Mouse (Mus musculus) MEL (cell line): ENCODE data around the gene Diaph2. TPM values are rescaled to one million over a fixed set of nuclear protein-coding genes. Genes with fewer than 3 reads are reported as not detected.

Experiments
- DNase-seq: peaks from one replicate; pipeline ENCODE4 v3.0.0; 2011; ENCODE audit warnings: low read depth, low spot score
- H3K27ac ChIP-seq: 2 replicates; pipeline ENCODE4 v1.5.1; 2012; ENCODE audit warnings: low read depth, mild to moderate bottlenecking, control low read depth, low read length, moderate library complexity; ENCODE audit not compliant: control insufficient read depth
- H3K27me3 ChIP-seq, 2 experiments: fragments of 150-350 bp in 1 of 2; sonication (generic) in 1 of 2; 2 replicates each; pipeline ENCODE4 v1.6.1; 2012; ENCODE audit warnings: low read length in 2 of 2, mild to moderate bottlenecking in 2 of 2, improper control_type of control experiment in 1 of 2, moderate library complexity in 1 of 2; ENCODE audit not compliant: insufficient read depth in 2 of 2, control insufficient read depth in 1 of 2
- H3K36me3 ChIP-seq, 2 experiments: 2 replicates each; pipeline ENCODE4 v1.6.1; 2012 to 2014; ENCODE audit warnings: low read length in 2 of 2, improper control_type of control experiment in 1 of 2, inconsistent platforms in 1 of 2, mild to moderate bottlenecking in 1 of 2; ENCODE audit not compliant: insufficient read depth in 2 of 2, control insufficient read depth in 1 of 2
- H3K4me1 ChIP-seq, 2 experiments: fragments of 150-350 bp in 1 of 2; sonication (generic) in 1 of 2; 2 replicates each; pipeline ENCODE4 v1.6.1; 2012; ENCODE audit warnings: low read length in 2 of 2, improper control_type of control experiment in 1 of 2, mild to moderate bottlenecking in 1 of 2; ENCODE audit not compliant: insufficient read depth in 2 of 2, control insufficient read depth in 1 of 2
- H3K4me3 ChIP-seq, 2 experiments: fragments of 150-350 bp in 1 of 2; sonication (generic) in 1 of 2; 2 replicates each; pipeline ENCODE4 v1.5.1; 2012; ENCODE audit warnings: low read depth in 2 of 2, low read length in 2 of 2, mild to moderate bottlenecking in 2 of 2, moderate library complexity in 2 of 2, control low read depth in 1 of 2, improper control_type of control experiment in 1 of 2; ENCODE audit not compliant: control insufficient read depth in 1 of 2, insufficient read depth in 1 of 2
- H3K79me2 ChIP-seq: 2 replicates; pipeline ENCODE4 v1.6.1; 2012; ENCODE audit warnings: mild to moderate bottlenecking, low read length, moderate library complexity; ENCODE audit not compliant: control insufficient read depth, poor library complexity, insufficient read depth
- H3K9ac ChIP-seq: 2 replicates; pipeline ENCODE4 v1.6.1; 2012; ENCODE audit warnings: low read depth, mild to moderate bottlenecking, control low read depth, low read length, moderate library complexity; ENCODE audit not compliant: control insufficient read depth, poor library complexity, severe bottlenecking
- H3K9me3 ChIP-seq: fragments of 150-350 bp; sonication (generic); replicated peaks from 2 replicates; pipeline ENCODE4 v1.6.1; 2012; ENCODE audit warnings: mild to moderate bottlenecking, low read length, improper control_type of control experiment, moderate library complexity; ENCODE audit not compliant: insufficient read depth
- CHD2 ChIP-seq: IDR thresholded peaks from 2 replicates; pipeline ENCODE4 v1.6.1; 2011; ENCODE audit warnings: low read length, improper control_type of control experiment
- CTCF ChIP-seq, 3 experiments: IDR thresholded peaks in 2 of 3; conservative IDR thresholded peaks in 1 of 3; 2 replicates each; pipeline ENCODE4 v1.5.1; 2011 to 2012; ENCODE audit warnings: low read length in 3 of 3, low read depth in 2 of 3, mild to moderate bottlenecking in 2 of 3, improper control_type of control experiment in 1 of 3, inconsistent platforms in 1 of 3, mixed read lengths in 1 of 3, moderate library complexity in 1 of 3; ENCODE audit not compliant: control insufficient read depth in 1 of 3, insufficient read depth in 1 of 3, poor library complexity in 1 of 3, severe bottlenecking in 1 of 3
- EP300 ChIP-seq, 2 experiments: IDR thresholded peaks; 2 replicates each; pipeline ENCODE4 v1.6.1; 2011; ENCODE audit warnings: improper control_type of control experiment in 2 of 2, low read length in 2 of 2, low read depth in 1 of 2, mild to moderate bottlenecking in 1 of 2
- ETS1 ChIP-seq: IDR thresholded peaks from 2 replicates; pipeline ENCODE4 v1.6.1; 2012; ENCODE audit warnings: low read depth, mild to moderate bottlenecking, inconsistent platforms, low read length, improper control_type of control experiment, moderate library complexity
- GABPA ChIP-seq: IDR thresholded peaks from 2 replicates; pipeline ENCODE4 v1.6.1; 2012; ENCODE audit warnings: low read depth, mild to moderate bottlenecking, inconsistent platforms, low read length, improper control_type of control experiment, moderate library complexity
- GATA1 ChIP-seq: IDR thresholded peaks from 2 replicates; pipeline ENCODE4 v1.6.1; 2011; ENCODE audit warnings: low read depth, low read length, improper control_type of control experiment
- HCFC1 ChIP-seq: IDR thresholded peaks from 2 replicates; pipeline ENCODE4 v1.6.1; 2012; ENCODE audit warnings: low read depth, mild to moderate bottlenecking, inconsistent platforms, low read length, improper control_type of control experiment, moderate library complexity
- MAFK ChIP-seq: IDR thresholded peaks from 2 replicates; pipeline ENCODE4 v1.6.1; 2011; ENCODE audit warnings: low read depth, mild to moderate bottlenecking, low read length, improper control_type of control experiment, borderline replicate concordance
- MAX ChIP-seq: IDR thresholded peaks from 2 replicates; pipeline ENCODE4 v1.6.1; 2011; ENCODE audit warnings: low read length, improper control_type of control experiment
- MAZ ChIP-seq: IDR thresholded peaks from 2 replicates; pipeline ENCODE4 v1.6.1; 2012; ENCODE audit warnings: low read depth, mild to moderate bottlenecking, inconsistent platforms, low read length, improper control_type of control experiment
- MEF2A ChIP-seq: IDR thresholded peaks from 2 replicates; pipeline ENCODE4 v1.6.1; 2014; ENCODE audit warnings: low read depth, mild to moderate bottlenecking, inconsistent platforms, low read length, improper control_type of control experiment; ENCODE audit not compliant: poor library complexity, insufficient replicate concordance, severe bottlenecking; ENCODE audit errors: extremely low read depth
- MYC ChIP-seq: IDR thresholded peaks from 2 replicates; pipeline ENCODE4 v1.6.1; 2011; ENCODE audit warnings: low read depth, mild to moderate bottlenecking, low read length, improper control_type of control experiment, moderate library complexity
- NRF1 ChIP-seq: IDR thresholded peaks from 2 replicates; pipeline ENCODE4 v1.6.1; 2014; ENCODE audit warnings: low read depth, mild to moderate bottlenecking, inconsistent platforms, low read length, improper control_type of control experiment, moderate library complexity; ENCODE audit not compliant: poor library complexity, insufficient read depth, severe bottlenecking
- RAD21 ChIP-seq: IDR thresholded peaks from 2 replicates; pipeline ENCODE4 v1.6.1; 2011; ENCODE audit warnings: mild to moderate bottlenecking, low read depth, low read length, improper control_type of control experiment
- RCOR1 ChIP-seq: IDR thresholded peaks from 2 replicates; pipeline ENCODE4 v1.6.1; 2012; ENCODE audit warnings: low read depth, mild to moderate bottlenecking, inconsistent platforms, low read length, improper control_type of control experiment
- SMC3 ChIP-seq: IDR thresholded peaks from 2 replicates; pipeline ENCODE4 v1.6.1; 2011; ENCODE audit warnings: low read depth, low read length, improper control_type of control experiment
- TAL1 ChIP-seq: IDR thresholded peaks from 2 replicates; pipeline ENCODE4 v1.6.1; 2012; ENCODE audit warnings: mild to moderate bottlenecking, inconsistent platforms, low read length, moderate library complexity, mixed read lengths
- TCF12 ChIP-seq: IDR thresholded peaks from 2 replicates; pipeline ENCODE4 v1.6.1; 2014; ENCODE audit warnings: low read depth, mild to moderate bottlenecking, inconsistent platforms, low read length, improper control_type of control experiment, moderate library complexity
- UBTF ChIP-seq: IDR thresholded peaks from 2 replicates; pipeline ENCODE4 v1.6.1; 2012; ENCODE audit warnings: low read depth, mild to moderate bottlenecking, inconsistent platforms, low read length, improper control_type of control experiment, moderate library complexity, borderline replicate concordance; ENCODE audit not compliant: insufficient read depth
- USF1 ChIP-seq: IDR thresholded peaks from 2 replicates; pipeline ENCODE4 v1.6.1; 2014; ENCODE audit warnings: low read depth, mild to moderate bottlenecking, inconsistent platforms, low read length, improper control_type of control experiment, moderate library complexity
- polyA plus RNA-seq, 2 experiments: library from polyadenylated mRNA; stranded (reverse) in 1 of 2; unstranded in 1 of 2; fragments of >175 nt in 1 of 2; fragments of >200 nt in 1 of 2; gene quantifications; 2 replicates each; pipeline versions ENCODE4 v1.2.1 to v1.2.4; 2012; ENCODE audit warnings: low replicate concordance in 2 of 2, low read depth in 1 of 2; ENCODE audit not compliant: insufficient read length in 2 of 2, insufficient read depth in 1 of 2, missing spikeins in 1 of 2
- total RNA-seq: library from RNA; depleted of rRNA; stranded (reverse); fragments of 300-350 nt; gene quantifications from 2 replicates; pipeline ENCODE4 v1.2.3, GENCODE M21; 2012

Gene Diaph2
- total and polyA plus RNA-seq, 3 experiments, result 0.03 TPM; not detected in 2

DNA sequence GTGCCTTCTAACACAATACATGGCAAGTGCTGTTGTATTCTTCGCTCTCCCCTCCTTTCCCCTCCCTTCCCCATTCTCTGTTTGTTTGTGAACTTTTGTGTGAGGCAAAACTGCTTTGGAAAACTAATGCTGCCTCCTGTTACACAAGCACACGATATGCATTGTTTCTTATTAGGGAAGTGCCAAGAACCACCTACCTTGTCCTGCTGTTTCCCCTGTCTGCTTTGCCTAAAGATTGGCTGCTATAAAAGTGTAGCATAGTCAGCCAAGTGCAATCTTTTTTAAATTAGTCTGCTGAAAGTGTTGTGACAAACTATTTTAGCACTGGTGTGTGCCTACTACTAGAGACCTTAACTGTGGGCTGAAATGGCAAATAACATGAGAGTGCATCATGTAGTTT, 15.8 kb downstream of the Diaph2 start:
- Histone ChIP-seq H3K79me2 (no peaks in the 10 kb centered on the region), H3K27ac (no peak overlapping the region), H3K36me3 (peaks cover 0 to 9% of the 10 kb centered on the region in 2 experiments; a peak in 2 of 4 replicates), H3K4me3 (no peak overlapping the region)
- TF ChIP-seq CTCF (IDR thresholded peaks at IDR 0.05 in 2 of 3, conservative IDR thresholded peaks at IDR 0.05 in 1 of 3; ENCODE audit: control insufficient read depth in 1 of 3, insufficient read depth in 1 of 3, low read depth in 2 of 3, low read length in 3 of 3, poor library complexity in 1 of 3, severe bottlenecking in 1 of 3), result no peak
- no peak for TF ChIP-seq MYC
- TF ChIP-seq SMC3, result no peak
- no peak for TF ChIP-seq GATA1
- no peak for TF ChIP-seq GABPA
- no peak for TF ChIP-seq NRF1
- TF ChIP-seq MEF2A, result no peak
- TF ChIP-seq UBTF, result no peak
- no peak for TF ChIP-seq MAFK
- TF ChIP-seq MAZ, result no peak
- no peak for TF ChIP-seq TAL1
- no peak for TF ChIP-seq USF1
- no peak for TF ChIP-seq CHD2
- TF ChIP-seq RAD21, result no peak
- no peak for TF ChIP-seq RCOR1
- TF ChIP-seq TCF12, result no peak
- no peak for TF ChIP-seq MAX
- no peak for TF ChIP-seq HCFC1
- TF ChIP-seq, all 39 proteins: peak for 0
- Histone ChIP-seq H3K27me3 (no peaks in the 10 kb centered on the region), H3K9me3 (no peaks in the 10 kb centered on the region), H3K9ac (no peak overlapping the region), H3K4me1 (no peaks in the 10 kb centered on the region)
- no peak for DNase-seq

GRCm38 (mm10) chrX:129766811-129767210, 17.3 kb downstream of the Diaph2 start:
- Histone ChIP-seq H3K79me2 (no peaks in the 10 kb centered on the region), H3K4me3 (no peak overlapping the region), H3K36me3 (peaks cover 0 to 9% of the 10 kb centered on the region in 2 experiments; a peak in 2 of 4 replicates), H3K9me3 (no peaks in the 10 kb centered on the region), H3K27me3 (no peaks in the 10 kb centered on the region), H3K27ac (no peak overlapping the region), H3K4me1 (no peaks in the 10 kb centered on the region), H3K9ac (no peak overlapping the region)
- DNase-seq, result no peak
- TF ChIP-seq ETS1, result 0 out of 2 replicates have a peak, but pooled peaks have one; percentile 9
- peak; percentile 71 for TF ChIP-seq GATA1
- no peak for TF ChIP-seq UBTF
- peak; percentile 47 to 57; a peak in 2 of 4 replicates for TF ChIP-seq EP300 (IDR thresholded peaks at IDR 0.05; ENCODE audit: low read depth in 1 of 2, low read length in 2 of 2)
- TF ChIP-seq SMC3, result no peak
